Mouse (Mus musculus) neutrophil, adult 5-6 weeks (primary cell): ENCODE results near the gene Gm11596. TPM values are rescaled to one million over a fixed set of nuclear protein-coding genes. Genes with fewer than 3 reads are reported as not detected.
"Not testable (repeated sequence)": the region's sequence is repeated elsewhere in the genome, so short reads cannot be mapped to it uniquely, and the experiment has no call there.

ENCODE experiments used
- ATAC-seq: fragments of 151-379, 151-347 bp; 2 replicates; pipeline ENCODE4 v1.8.0; 2017; ENCODE audit warnings: mild to moderate bottlenecking, moderate TSS enrichment; ENCODE audit not compliant: insufficient number of reproducible peaks, poor library complexity, low FRiP score, severe bottlenecking; ENCODE audit errors: extremely low read depth
- total RNA-seq: library from RNA; stranded (forward); fragments of 200-1000 nt; gene quantifications from 2 replicates; pipeline ENCODE4 v1.2.3, GENCODE M21; 2017

Gene Gm11596
- total RNA-seq, result not detected in 2 replicates

DNA sequence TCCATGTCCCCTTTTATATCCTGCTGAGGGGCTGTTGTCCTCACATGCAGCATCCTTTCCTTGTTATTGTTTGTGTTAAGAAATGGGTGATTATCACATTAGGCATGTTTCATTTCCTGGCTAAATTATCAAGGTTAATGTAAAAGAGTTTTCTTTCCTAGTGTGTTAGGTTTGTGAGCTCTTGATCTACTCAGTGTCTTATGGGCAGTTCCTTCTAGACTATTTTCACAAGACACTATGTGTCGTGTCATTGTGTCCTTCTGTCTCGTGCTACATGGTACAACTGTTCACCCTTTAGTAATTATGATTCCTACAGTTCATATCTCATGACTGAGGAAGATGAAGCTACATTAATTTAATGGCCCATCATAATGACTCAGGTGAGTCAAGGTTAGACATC, at the start of gene Gm11596:
Gm11596 (minus strand) TSS at position 101 of the 400 bp plus-strand sequence.
- no peak for ATAC-seq

GRCm38 (mm10) chr11:99842185-99842584, 48.9 kb upstream of the Gm11596 start:
- ATAC-seq, result no peak

- no peak for ATAC-seq
These were observed 44.7 kb upstream of the Gm11596 start, which contains the start of gene 2300003K06Rik for GRCm38 (mm10) chr11:99837966-99838365. TSS of gene 2300003K06Rik (minus strand) at chr11:99838066.

GRCm38 (mm10) chr11:99815566-99815965, 22.3 kb upstream of the Gm11596 start, which contains the start of gene Gm11564:
TSS of gene Gm11564 (minus strand) at chr11:99815666.
- not testable (repeated sequence) for ATAC-seq

DNA sequence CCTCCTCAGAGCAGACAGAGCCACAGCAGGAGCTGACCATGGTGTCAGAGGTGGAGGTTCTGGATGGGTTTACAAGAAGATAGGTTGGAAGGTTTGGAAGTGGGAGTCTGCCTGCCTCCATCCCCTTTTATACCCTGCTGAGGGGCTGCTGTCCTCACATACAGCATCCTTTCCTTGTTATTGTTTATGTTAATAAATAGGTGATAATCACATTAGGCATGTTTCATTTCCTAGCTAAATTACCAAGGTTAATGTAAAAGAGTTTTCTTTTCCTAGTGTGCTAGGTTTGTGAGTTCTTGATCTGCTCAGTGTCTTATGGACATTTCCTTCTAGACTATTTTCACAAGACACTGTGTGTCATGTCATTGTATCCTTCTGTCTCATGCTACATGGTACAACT, 16.5 kb upstream of the Gm11596 start, which contains the start of gene Krtap4-13:
Krtap4-13 (minus strand) TSS at position 101 of the 400 bp plus-strand sequence.
- ATAC-seq, result not testable (repeated sequence)

- not testable (repeated sequence) for ATAC-seq
These were observed 11.1 kb upstream of the Gm11596 start, which contains the start of gene Gm11554 for GRCm38 (mm10) chr11:99804346-99804745. TSS of gene Gm11554 (minus strand) at chr11:99804446.

GRCm38 (mm10) chr11:99798832-99799231, 5.6 kb upstream of the Gm11596 start, which contains the start of gene Gm11569:
TSS of gene Gm11569 (minus strand) at chr11:99798932.
- not testable (repeated sequence) for ATAC-seq

DNA sequence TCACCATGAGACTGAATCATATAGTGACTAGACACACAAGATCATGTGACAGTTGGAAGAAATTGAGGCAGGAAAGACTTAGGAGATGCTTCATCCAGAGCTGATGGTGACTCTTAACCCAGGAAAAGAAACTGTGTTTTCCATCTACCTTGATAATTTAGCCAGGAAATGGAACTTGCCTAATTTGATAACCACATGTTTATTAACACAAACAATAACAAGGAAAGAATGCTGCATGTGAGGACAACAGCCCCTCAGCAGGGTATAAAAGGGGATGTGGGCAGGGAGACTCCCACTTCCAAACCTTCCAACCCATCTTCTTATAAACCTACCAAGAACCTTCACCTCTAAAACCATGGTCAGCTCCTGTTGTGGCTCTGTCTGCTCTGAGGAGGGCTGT, 8.4 kb downstream of the Gm11596 start, which contains the start of gene Krtap4-9:
Krtap4-9 (plus strand) TSS at position 301 of the 400 bp plus-strand sequence.
- not testable (repeated sequence) for ATAC-seq

DNA sequence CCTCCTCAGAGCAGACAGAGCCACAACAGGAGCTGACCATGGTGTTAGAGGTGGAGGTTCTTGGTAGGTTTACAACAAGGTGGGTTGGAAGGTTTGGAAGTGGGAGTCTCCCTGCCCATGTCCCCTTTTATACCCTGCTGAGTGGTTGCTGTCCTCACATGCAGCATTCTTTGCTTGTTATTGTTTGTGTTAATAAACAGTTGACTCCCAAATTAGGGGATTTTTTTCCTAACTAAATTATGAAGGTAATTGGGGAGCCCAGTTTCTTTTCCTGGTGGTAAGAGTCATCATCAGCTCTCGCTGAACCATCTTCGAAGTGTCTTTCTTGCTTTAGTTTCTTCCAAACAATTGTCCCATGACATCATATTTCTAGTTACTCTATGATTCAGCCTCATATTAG, 12.7 kb downstream of the Gm11596 start, which contains the start of gene Krtap4-8:
Krtap4-8 (minus strand) TSS at position 101 of the 400 bp plus-strand sequence.
- no peak for ATAC-seq

- ATAC-seq, result no peak
These were observed 14.9 kb downstream of the Gm11596 start for GRCm38 (mm10) chr11:99778401-99778800.

DNA sequence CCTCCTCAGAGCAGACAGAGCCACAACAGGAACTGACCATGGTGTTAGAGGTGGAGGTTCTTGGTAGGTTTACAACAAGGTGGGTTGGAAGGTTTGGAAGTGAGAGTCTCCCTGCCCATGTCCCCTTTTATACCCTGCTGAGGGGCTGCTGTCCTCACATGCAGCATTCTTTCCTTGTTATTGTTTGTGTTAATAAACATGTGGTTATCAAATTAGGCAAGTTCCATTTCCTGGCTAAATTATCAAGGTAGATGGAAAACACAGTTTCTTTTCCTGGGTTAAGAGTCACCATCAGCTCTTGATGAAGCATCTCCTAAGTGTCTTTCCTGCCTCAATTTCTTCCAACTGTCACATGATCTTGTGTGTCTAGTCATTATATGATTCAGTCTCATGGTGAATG, 20.5 kb downstream of the Gm11596 start, which contains the start of gene Gm11595:
Gm11595 (minus strand) TSS at position 101 of the 400 bp plus-strand sequence.
- ATAC-seq, result not testable (repeated sequence)

DNA sequence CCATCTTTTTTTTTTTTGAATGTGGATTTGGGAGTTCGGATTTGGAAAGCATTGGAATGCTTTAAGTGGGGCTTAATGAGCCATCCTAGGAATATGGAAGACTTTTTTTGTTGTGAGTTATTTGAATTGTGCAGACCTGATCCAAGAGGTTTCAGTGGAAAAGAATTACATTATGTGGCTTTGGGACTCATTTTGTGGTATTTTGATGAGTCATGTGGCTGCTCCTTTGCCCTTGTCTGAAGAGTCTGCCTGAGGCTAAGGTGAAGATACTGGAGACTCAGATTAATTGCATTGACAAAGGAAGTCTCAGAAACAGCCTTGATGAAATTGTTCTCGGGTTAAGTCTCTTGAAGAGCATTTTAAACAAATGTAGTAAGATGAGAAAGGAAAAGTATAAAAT, 24.9 kb downstream of the Gm11596 start:
- no peak for ATAC-seq

DNA sequence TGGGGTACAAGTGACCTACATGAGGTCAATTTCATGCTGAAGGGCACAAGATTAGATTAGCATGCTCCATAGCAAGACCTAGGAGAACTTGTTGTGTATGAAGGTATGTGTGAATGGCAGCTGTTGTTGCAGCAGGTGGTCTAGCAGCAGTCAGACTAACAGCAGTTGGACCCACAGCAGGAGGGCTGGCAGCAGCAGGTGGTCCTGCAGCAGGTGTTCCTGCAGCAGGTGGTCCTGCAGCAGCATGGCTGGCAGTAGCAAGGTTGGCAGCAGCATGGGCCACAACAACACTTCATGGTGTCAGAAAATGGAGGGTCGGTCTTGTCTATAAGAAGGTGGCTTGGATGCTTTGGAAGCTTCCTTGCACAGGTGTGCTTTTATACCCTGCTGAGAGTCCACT, 34.4 kb downstream of the Gm11596 start:
- no peak for ATAC-seq

DNA sequence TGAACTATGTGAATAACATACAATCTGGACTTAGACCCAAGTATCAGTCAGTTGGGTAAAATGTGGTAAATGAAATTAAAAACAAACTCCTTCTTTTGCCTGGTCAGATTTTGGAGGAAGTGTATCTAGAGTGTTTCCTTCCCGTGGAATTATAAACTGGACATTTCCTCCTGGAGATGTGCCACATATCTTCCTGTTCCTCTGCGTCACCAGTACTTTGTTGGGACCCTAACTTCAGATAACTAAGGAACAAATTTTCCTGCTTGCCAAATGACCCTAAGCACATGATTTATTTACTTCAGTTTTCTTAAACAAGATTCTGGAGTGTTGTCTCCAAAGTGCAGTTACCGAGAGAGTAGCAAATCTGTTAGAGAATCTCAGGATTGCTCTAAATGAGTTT, 49.3 kb downstream of the Gm11596 start:
- ATAC-seq, result no peak

Other genes with a start within 250 kb of the Gm11596 start
- not detected in 2 replicates for gene Krtap3-3, start 242.6 kb downstream of the Gm11596 start, total RNA-seq
- not detected in 2 replicates for gene Krtap3-2, start 236.6 kb downstream of the Gm11596 start, total RNA-seq
- gene Gm11939, start 234.0 kb downstream of the Gm11596 start, total RNA-seq, result not detected in 2 replicates
- not detected in 2 replicates for gene Krtap3-1, start 226.8 kb downstream of the Gm11596 start, total RNA-seq
- gene Krtap1-5, start 212.5 kb downstream of the Gm11596 start, total RNA-seq, result not detected in 2 replicates
- not detected in 2 replicates for gene Krtap1-4, start 209.8 kb downstream of the Gm11596 start, total RNA-seq
- not detected in 2 replicates for gene Krtap1-3, start 202.1 kb downstream of the Gm11596 start, total RNA-seq
- not detected in 2 replicates for gene Krtap9-3, start 195.4 kb downstream of the Gm11596 start, total RNA-seq
- not detected in 2 replicates for gene Gm11938, start 190.2 kb downstream of the Gm11596 start, total RNA-seq
- gene Gm11937, start 183.3 kb downstream of the Gm11596 start, total RNA-seq, result not detected in 2 replicates
- not detected in 2 replicates for gene Krtap2-4, start 178.6 kb downstream of the Gm11596 start, total RNA-seq
- not detected in 2 replicates for gene Gm11562, start 173.0 kb downstream of the Gm11596 start, total RNA-seq
- not detected in 2 replicates for gene Krtap4-1, start 165.2 kb downstream of the Gm11596 start, total RNA-seq
- not detected in 2 replicates for gene Krtap4-2, start 158.4 kb downstream of the Gm11596 start, total RNA-seq
- gene Krtap4-7, start 149.4 kb downstream of the Gm11596 start, total RNA-seq, result not detected in 2 replicates
- gene Gm11555, start 143.2 kb downstream of the Gm11596 start, total RNA-seq, result not detected in 2 replicates
- gene Gm11563, start 134.5 kb downstream of the Gm11596 start, total RNA-seq, result not detected in 2 replicates
- gene Krtap4-6, start 127.5 kb downstream of the Gm11596 start, total RNA-seq, result not detected in 2 replicates
- not detected in 2 replicates for gene Gm14190, start 102.7 kb downstream of the Gm11596 start, total RNA-seq
- not detected in 2 replicates for gene Gm14180, start 59.2 kb downstream of the Gm11596 start, total RNA-seq
- gene Gm11595, start 20.6 kb downstream of the Gm11596 start, total RNA-seq, result not detected in 2 replicates
- gene Krtap4-8, start 12.8 kb downstream of the Gm11596 start, total RNA-seq, result not detected in 2 replicates
- gene Krtap4-9, start 8.3 kb downstream of the Gm11596 start, total RNA-seq, result not detected in 2 replicates
- gene Gm11569, start 5.5 kb upstream of the Gm11596 start, total RNA-seq, result not detected in 2 replicates
- not detected in 2 replicates for gene Gm11554, start 11.0 kb upstream of the Gm11596 start, total RNA-seq
- gene Krtap4-13, start 16.4 kb upstream of the Gm11596 start, total RNA-seq, result not detected in 2 replicates
- gene Gm11564, start 22.2 kb upstream of the Gm11596 start, total RNA-seq, result not detected in 2 replicates
- not detected in 2 replicates for gene 2300003K06Rik, start 44.6 kb upstream of the Gm11596 start, total RNA-seq
- gene Krtap4-16, start 58.1 kb upstream of the Gm11596 start, total RNA-seq, result not detected in 2 replicates
- gene Gm11568, start 64.5 kb upstream of the Gm11596 start, total RNA-seq, result not detected in 2 replicates
- gene Gm11559, start 71.0 kb upstream of the Gm11596 start, total RNA-seq, result not detected in 2 replicates
- not detected in 2 replicates for gene Krtap9-1, start 79.9 kb upstream of the Gm11596 start, total RNA-seq
- gene Gm11567, start 85.7 kb upstream of the Gm11596 start, total RNA-seq, result not detected in 2 replicates
- gene Krtap31-1, start 114.5 kb upstream of the Gm11596 start, total RNA-seq, result not detected in 2 replicates
- not detected in 2 replicates for gene Gm11565, start 121.3 kb upstream of the Gm11596 start, total RNA-seq
- not detected in 2 replicates for gene Krtap31-2, start 142.8 kb upstream of the Gm11596 start, total RNA-seq
- not detected in 2 replicates for gene Krtap9-5, start 155.0 kb upstream of the Gm11596 start, total RNA-seq
- not detected in 2 replicates for gene Krtap29-1, start 185.6 kb upstream of the Gm11596 start, total RNA-seq
- not detected in 2 replicates for gene Krtap16-1, start 193.1 kb upstream of the Gm11596 start, total RNA-seq
- gene Krtap17-1, start 200.5 kb upstream of the Gm11596 start, total RNA-seq, result not detected in 2 replicates
- not detected in 2 replicates for gene Krt33a, start 222.7 kb upstream of the Gm11596 start, total RNA-seq
- not detected in 2 replicates for gene Krt33b, start 236.4 kb upstream of the Gm11596 start, total RNA-seq
- gene Krt34, start 248.1 kb upstream of the Gm11596 start, total RNA-seq, result not detected in 2 replicates